Mouse (Mus musculus): ENCODE data around the gene Kif6.

- TF ChIP-seq CTCF (IDR thresholded peaks at IDR 0.05; ENCODE audit: low read depth) (no peak), EP300 (IDR thresholded peaks at IDR 0.05; ENCODE audit: low read depth) (no peak)
These were observed 210.9 kb downstream of the Kif6 start for GRCm38 (mm10) chr17:49825831-49826230.
